33 mouse cellular contexts compared by ENCODE assay signal in the genomic region with DNA sequence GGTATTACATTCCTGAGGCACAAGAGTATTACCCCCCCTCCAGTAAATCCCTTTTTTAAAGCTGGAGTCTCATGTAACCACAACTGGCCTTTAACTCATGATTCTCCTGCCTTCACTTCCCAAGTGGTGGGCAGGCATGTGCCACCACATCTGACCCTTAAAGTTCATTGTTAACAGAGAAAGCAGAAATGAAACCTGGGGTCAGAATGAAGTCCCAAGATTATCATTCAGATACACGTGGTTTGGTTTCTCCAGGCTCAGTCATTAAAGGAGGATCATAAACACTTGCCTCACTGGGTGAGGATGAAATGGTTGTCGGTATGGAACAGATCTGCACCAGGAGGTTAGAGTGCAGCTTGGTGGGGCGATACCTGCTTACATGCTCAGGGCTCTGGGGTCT. TPM values are rescaled to one million over a fixed set of nuclear protein-coding genes. Genes with fewer than 3 reads are reported as not detected.
"Had no signal": no experiment of that assay in that cellular context is flagged by ENCODE, and none has a peak within 500 bp of the region (broad histone marks: within the 10 kb centered on the region; RNA-seq: fewer than 3 reads in every experiment).

No protein-coding gene starts in this region.

- H3K4me3 ChIP-seq: layer of hippocampus, adult 2 months; liver, embryonic 13.5 days; megakaryocyte, embryonic 14.5 days; midbrain, embryonic 10.5 days; midbrain, embryonic 13.5 days; neural tube, embryonic 12.5 days; neural tube, embryonic 15.5 days had no signal

- H3K36me3 ChIP-seq: midbrain, embryonic 13.5 days; neural tube, embryonic 15.5 days had no signal

- H3K27ac ChIP-seq: kidney, postnatal 0 days; layer of hippocampus, adult 2 months; liver, embryonic 13.5 days; midbrain, embryonic 10.5 days; midbrain, embryonic 13.5 days; neural tube, embryonic 12.5 days; neural tube, embryonic 15.5 days; stomach, postnatal 0 days had no signal

- H3K27me3 ChIP-seq: liver, embryonic 13.5 days; midbrain, embryonic 13.5 days; neural tube, embryonic 12.5 days; neural tube, embryonic 15.5 days had no signal

- H3K4me1 ChIP-seq: liver, embryonic 13.5 days; midbrain, embryonic 10.5 days; midbrain, embryonic 13.5 days; neural tube, embryonic 12.5 days; neural tube, embryonic 15.5 days had no signal

- H3K9me3 ChIP-seq: liver, embryonic 13.5 days; megakaryocyte, embryonic 14.5 days; midbrain, embryonic 10.5 days; midbrain, embryonic 13.5 days; neural tube, embryonic 12.5 days; neural tube, embryonic 15.5 days had no signal

- DNase-seq: kidney, adult 2 months; kidney, postnatal 25 days; layer of hippocampus, adult 9-11 months; liver, embryonic 13.5 days; lung, adult 2 months; lung, postnatal 14 days; lung, postnatal 4 days; retina, postnatal 1 day; right cerebral cortex, postnatal 25 days; thymus, adult 2 months; thymus, postnatal 14 days; thymus, postnatal 4 days had no signal

- H3K9ac ChIP-seq: liver, embryonic 13.5 days; midbrain, embryonic 13.5 days; neural tube, embryonic 12.5 days; neural tube, embryonic 15.5 days had no signal

- ATAC-seq: midbrain, embryonic 13.5 days; midbrain, embryonic 16.5 days had no signal

- H3K4me2 ChIP-seq: liver, embryonic 13.5 days; midbrain, embryonic 13.5 days; neural tube, embryonic 12.5 days; neural tube, embryonic 15.5 days had no signal

RNA-seq across cellular contexts. Expression of a gene that starts 6.0 kb away (rescaled TPM):
- total RNA-seq: layer of hippocampus, adult 2 months; layer of hippocampus, postnatal 25 days; left cerebral cortex, adult 18-20 months; liver, adult 2 months had no signal
- polyA plus RNA-seq: kidney, adult 2 months; kidney, embryonic 14.5 days; kidney, postnatal 0 days; large intestine, adult 2 months; limb, embryonic 11.5 days; limb, embryonic 14.5 days; liver, adult 2 months; liver, embryonic 13.5 days; liver, embryonic 16.5 days; lung, adult 2 months; lung, embryonic 16.5 days; midbrain, embryonic 10.5 days; midbrain, embryonic 13.5 days; midbrain, embryonic 16.5 days; neural tube, embryonic 12.5 days; neural tube, embryonic 15.5 days; small intestine, adult 2 months; spleen, adult 2 months; stomach, embryonic 14.5 days; stomach, postnatal 0 days; thymus, adult 2 months had no signal

RNA-seq across cellular contexts. Expression of a gene that starts 6.0 kb away (rescaled TPM):
- total RNA-seq: liver, adult 2 months had no signal
- polyA plus RNA-seq: kidney, adult 2 months; kidney, postnatal 0 days; liver, adult 2 months; liver, embryonic 13.5 days; liver, embryonic 16.5 days; small intestine, adult 2 months had no signal

RNA-seq across cellular contexts. Expression of a gene that starts 17.8 kb away (rescaled TPM):
- polyA plus RNA-seq: liver, adult 2 months had no signal

RNA-seq across cellular contexts. Expression of a gene that starts 18.5 kb away (rescaled TPM):
- total RNA-seq: liver, adult 2 months had no signal
